Mouse (Mus musculus) lung, embryonic 14.5 days (tissue): Measurements from ENCODE around the gene Dpp9. TPM values are rescaled to one million over a fixed set of nuclear protein-coding genes. Genes with fewer than 3 reads are reported as not detected.
A peak's percentile ranks its signal among the peaks of the same experiment; 100 is the strongest.

ENCODE experiments used
- ATAC-seq: fragments of 200-750 bp; cut with Nextera tagmentation; 2 replicates; pipeline ENCODE4 v1.8.0; 2017; ENCODE audit warnings: mild to moderate bottlenecking, moderate TSS enrichment, moderate library complexity; ENCODE audit not compliant: insufficient read depth
- DNase-seq: peaks from one replicate; pipeline ENCODE4 v3.0.0-alpha.2; 2015
- H3K27ac ChIP-seq: fragments of 300-500 bp; sonication (generic); 2 replicates; pipeline ENCODE4 v1.5.1; 2014; ENCODE audit warnings: low read depth, mild to moderate bottlenecking, moderate library complexity
- H3K27me3 ChIP-seq: fragments of 300-500 bp; sonication (generic); 2 replicates; pipeline ENCODE4 v1.6.1; 2014; ENCODE audit warnings: low read length, control low read depth; ENCODE audit not compliant: insufficient read depth
- H3K36me3 ChIP-seq: fragments of 300-500 bp; sonication (generic); 2 replicates; pipeline ENCODE4 v1.6.1; 2014; ENCODE audit warnings: control low read depth; ENCODE audit not compliant: insufficient read depth
- H3K4me1 ChIP-seq: fragments of 300-500 bp; sonication (generic); 2 replicates; pipeline ENCODE4 v1.6.1; 2014; ENCODE audit warnings: antibody characterized with exemption, control low read depth; ENCODE audit not compliant: insufficient read depth
- H3K4me2 ChIP-seq: fragments of 300-500 bp; sonication (generic); 2 replicates; pipeline ENCODE4 v1.6.1; 2014; ENCODE audit warnings: mild to moderate bottlenecking
- H3K4me3 ChIP-seq: fragments of 300-500 bp; sonication (generic); 2 replicates; pipeline ENCODE4 v1.5.1; 2014; ENCODE audit warnings: low read depth, low read length
- H3K9ac ChIP-seq: fragments of 300-500 bp; sonication (generic); 2 replicates; pipeline ENCODE4 v1.6.1; 2014
- H3K9me3 ChIP-seq: fragments of 300-500 bp; sonication (generic); 2 replicates; pipeline ENCODE4 v1.6.1; 2016; ENCODE audit warnings: low read depth, low read length, control low read depth
- CTCF ChIP-seq: IDR thresholded peaks from 2 replicates; pipeline ENCODE4 v1.5.1; 2016; ENCODE audit warnings: antibody characterized with exemption, low read depth
- WGBS: fragments of 180-500 bp; shearing (Covaris S2); extraction: QIAGEN DNeasy Blood & Tissue Kit; methylation state at CpG from one replicate; pipeline ENCODE4 v1.1.7; 2014; 5-methylcytosine and 5-hydroxymethylcytosine counted together
- polyA plus RNA-seq: library from polyadenylated mRNA; unstranded; fragments of >200 nt; fragmentation: Nextera tagmentation; extraction: Ambion mirVana; gene quantifications from 2 replicates; pipeline ENCODE4 v1.2.1, GENCODE M21; 2014

Gene Dpp9
- polyA plus RNA-seq, 1 experiment from 2014 or later: 41.3 TPM

DNA sequence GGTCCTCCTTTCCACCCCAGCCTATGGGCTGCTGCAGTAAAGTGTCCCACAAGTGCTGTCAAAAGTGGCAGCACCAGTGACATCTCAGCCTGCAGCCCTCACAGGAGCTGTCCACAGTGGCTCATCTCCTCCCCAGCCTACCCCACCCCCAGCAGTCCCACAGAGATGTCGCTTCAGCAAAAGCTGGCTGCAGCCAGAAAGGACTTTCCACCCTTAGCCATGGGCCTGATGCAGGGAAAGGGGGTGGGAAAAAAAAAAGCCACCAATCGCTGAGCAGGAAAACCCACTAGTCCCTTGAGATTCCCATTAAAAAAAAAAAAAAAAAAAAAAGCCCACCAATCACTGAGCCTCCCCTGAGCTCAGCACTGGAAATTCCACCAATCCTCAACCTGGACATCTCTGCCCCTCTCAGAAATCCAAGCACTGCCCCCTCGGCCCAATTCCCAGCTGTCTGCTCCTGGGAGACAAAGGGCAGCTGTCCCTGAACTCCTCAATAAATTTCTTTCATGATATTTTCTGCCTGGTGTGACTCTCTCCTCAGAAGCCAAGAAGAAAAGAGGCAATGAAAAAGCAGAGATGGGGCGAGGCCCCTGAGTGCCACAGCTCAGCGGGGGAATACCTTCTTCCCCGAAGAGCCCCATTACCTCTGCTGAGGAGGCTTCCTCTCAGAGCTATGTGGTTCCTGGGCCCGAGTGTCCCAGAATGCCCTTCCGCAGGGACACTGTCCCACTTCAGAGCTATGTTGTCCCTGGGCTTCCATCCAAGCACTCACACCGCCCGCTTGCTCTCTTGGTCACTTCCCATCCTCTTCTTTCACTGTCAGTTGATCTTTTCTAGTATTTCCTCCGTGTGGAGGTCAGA is 33.2 kb downstream of the Dpp9 start:
- ATAC-seq (peak; percentile 68), DNase-seq (peak; percentile 77)
- TF ChIP-seq CTCF: no peak

GRCm38 (mm10) chr17:56183658-56184103 is 35.0 kb downstream of the Dpp9 start, which contains the start of gene Mydgf:
Mydgf (minus strand) TSS chr17:56183920.
- Histone ChIP-seq H3K27me3 (no peaks in the 10 kb centered on the region), H3K4me3 (peak within 1 kb of the TSS; percentile 91), H3K4me2 (peak within 1 kb of the TSS; percentile 94), H3K9ac (peak within 1 kb of the TSS; percentile 78), H3K36me3 (peaks cover 59% of the 10 kb centered on the region), H3K4me1 (peaks cover 5% of the 10 kb centered on the region; the same call in 1 of the 2 replicates), H3K27ac (peak within 1 kb of the TSS; percentile 51), H3K9me3 (no peaks in the 10 kb centered on the region)
- WGBS: under 1% methylated on average over 47 of the region's 47 CpGs
- peak; percentile 99 for DNase-seq
- ATAC-seq: peak; percentile 92
- TF ChIP-seq CTCF: peak; percentile 14; the same call in 1 of the 2 replicates

More for the DNA sequence above, 33.2 kb downstream of the Dpp9 start:
- Histone ChIP-seq H3K36me3 (peaks cover 57% of the 10 kb centered on the region), H3K9me3 (no peaks in the 10 kb centered on the region), H3K4me3 (no peak overlapping the region), H3K4me1 (peaks cover 5% of the 10 kb centered on the region; the same call in 1 of the 2 replicates), H3K9ac (no peak overlapping the region), H3K4me2 (peak overlapping the region; percentile 94; the same call in 1 of the 2 replicates), H3K27me3 (no peaks in the 10 kb centered on the region), H3K27ac (peak overlapping the region; percentile 72)
- WGBS: 36% methylated on average over 11 of the region's 11 CpGs

- ATAC-seq (peak; percentile 18), DNase-seq (peak; percentile 10)
- Histone ChIP-seq H3K4me3 (peak overlapping the region; percentile 91), H3K27ac (peak overlapping the region; percentile 51), H3K4me1 (peaks cover 5% of the 10 kb centered on the region; the same call in 1 of the 2 replicates), H3K4me2 (peak overlapping the region; percentile 94), H3K9ac (peak overlapping the region; percentile 78), H3K36me3 (peaks cover 55% of the 10 kb centered on the region), H3K9me3 (no peaks in the 10 kb centered on the region), H3K27me3 (no peaks in the 10 kb centered on the region)
- WGBS: under 1% methylated on average over 14 of the region's 14 CpGs
- TF ChIP-seq CTCF: no peak
Measured at GRCm38 (mm10) chr17:56182975-56183657, 35.6 kb downstream of the Dpp9 start.

DNA sequence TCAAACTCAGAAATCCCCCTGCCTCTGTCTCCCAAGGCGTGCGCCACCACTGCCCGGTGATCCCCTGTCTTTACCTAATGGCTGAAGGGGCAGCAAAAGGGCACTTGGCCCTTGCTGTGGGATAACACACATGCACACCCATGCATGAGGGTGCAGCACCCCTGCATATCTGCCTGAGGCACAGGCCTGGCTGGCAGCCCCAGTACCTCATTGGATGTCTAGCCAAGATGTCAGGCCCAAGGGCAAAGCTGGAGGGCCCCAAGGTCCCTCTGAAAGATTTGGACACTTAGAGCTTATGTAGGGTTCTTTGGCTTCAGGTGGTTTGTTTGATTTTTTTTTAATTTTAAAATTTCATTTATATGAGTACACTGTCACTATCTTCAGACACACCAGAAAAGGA is 43.3 kb downstream of the Dpp9 start:
- Histone ChIP-seq H3K4me2 (no peak overlapping the region), H3K9me3 (no peaks in the 10 kb centered on the region), H3K27me3 (no peaks in the 10 kb centered on the region), H3K27ac (no peak overlapping the region), H3K36me3 (peaks cover 49% of the 10 kb centered on the region), H3K4me3 (no peak overlapping the region), H3K4me1 (no peaks in the 10 kb centered on the region), H3K9ac (no peak overlapping the region)
- TF ChIP-seq CTCF: no peak
- ATAC-seq: no peak
- no peak for DNase-seq
- WGBS: 97% methylated on average over 3 of the region's 3 CpGs

DNA sequence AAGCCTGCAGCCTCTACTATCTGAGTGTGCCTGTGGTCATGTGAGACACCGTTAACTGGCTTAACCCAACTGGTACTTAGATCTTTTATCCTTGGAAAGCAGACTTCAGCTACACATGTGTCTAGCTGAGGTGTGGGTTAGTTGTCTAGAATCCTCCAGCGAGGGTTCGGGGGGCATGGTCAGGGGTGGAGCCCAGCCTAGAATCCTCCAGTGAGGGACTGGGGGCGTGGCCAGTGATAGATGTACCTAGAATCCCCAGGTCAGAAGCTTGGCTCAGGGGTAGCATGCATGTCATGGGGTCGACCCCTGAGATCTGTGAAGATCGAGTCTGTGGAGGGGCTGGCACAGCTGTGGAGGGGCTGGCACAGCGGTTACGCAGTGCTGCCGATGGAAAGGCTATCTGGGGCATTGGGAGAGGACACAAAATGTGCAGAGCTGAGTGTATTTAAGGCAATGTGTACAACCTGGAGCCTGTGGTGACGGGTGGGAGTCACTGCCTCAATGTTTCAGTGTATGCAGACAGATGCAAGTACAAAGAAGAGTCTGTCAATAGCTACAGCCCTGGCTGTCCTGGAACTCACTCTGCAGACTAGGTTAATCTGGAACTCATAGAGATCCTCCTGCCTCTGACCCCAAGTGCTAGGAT is 45.2 kb downstream of the Dpp9 start:
- TF ChIP-seq CTCF: no peak
- 49% methylated on average over 10 of the region's 10 CpGs for WGBS

GRCm38 (mm10) chr17:56171881-56172280 is 46.8 kb downstream of the Dpp9 start:
- H3K4me1 ChIP-seq: no peaks in the 10 kb centered on the region
- H3K36me3 ChIP-seq: peaks cover 18% of the 10 kb centered on the region
- ATAC-seq (no peak), DNase-seq (no peak)
- no peaks in the 10 kb centered on the region for H3K9me3 ChIP-seq
- no peak overlapping the region for H3K4me3 ChIP-seq
- 87% methylated on average over 17 of the region's 17 CpGs for WGBS
- no peak for TF ChIP-seq CTCF
- no peaks in the 10 kb centered on the region for H3K27me3 ChIP-seq
- no peak overlapping the region for H3K4me2 ChIP-seq
- H3K9ac ChIP-seq: no peak overlapping the region; the same call in 1 of the 2 replicates
- H3K27ac ChIP-seq: no peak overlapping the region

More for the DNA sequence above, 45.2 kb downstream of the Dpp9 start:
- H3K4me3 ChIP-seq: no peak overlapping the region
- H3K4me1 ChIP-seq: no peaks in the 10 kb centered on the region
- peaks cover 33% of the 10 kb centered on the region for H3K36me3 ChIP-seq
- no peak overlapping the region for H3K4me2 ChIP-seq
- no peaks in the 10 kb centered on the region for H3K9me3 ChIP-seq
- DNase-seq (no peak), ATAC-seq (no peak)
- H3K27me3 ChIP-seq: no peaks in the 10 kb centered on the region
- H3K27ac ChIP-seq: no peak overlapping the region
- H3K9ac ChIP-seq: no peak overlapping the region
